Mouse (Mus musculus): ENCODE results near the gene Rapgef4.

DNA sequence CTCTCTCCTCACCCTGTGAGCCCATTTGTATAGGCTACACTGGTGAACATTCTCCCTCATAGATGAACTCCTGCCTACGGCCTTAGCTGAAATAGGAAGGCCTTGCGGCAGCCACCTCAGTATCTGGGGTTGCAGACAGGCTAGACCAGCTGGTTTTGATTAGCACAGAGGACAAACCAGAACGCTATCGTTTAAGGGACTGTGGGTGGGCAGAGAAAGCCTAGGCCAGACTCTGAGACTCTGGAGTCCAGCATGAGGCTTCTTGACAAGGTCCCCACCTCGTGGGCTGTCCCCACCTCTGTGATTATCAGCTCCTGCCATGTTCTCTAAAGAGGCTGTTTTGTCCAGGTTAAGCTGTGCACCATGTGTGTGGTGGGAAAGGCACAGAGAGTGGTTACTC lies 142.8 kb downstream of the Rapgef4 start:
- TF ChIP-seq ZNF384 (IDR thresholded peaks at IDR 0.05; ENCODE audit: low read depth, low read length) = no peak
- TF ChIP-seq ZC3H11A (IDR thresholded peaks at IDR 0.05; ENCODE audit: borderline replicate concordance, low read depth, low read length) = no peak
- TF ChIP-seq HCFC1 (IDR thresholded peaks at IDR 0.05; ENCODE audit: borderline replicate concordance, insufficient read depth, low read length) = no peak
- TF ChIP-seq CHD2 (IDR thresholded peaks at IDR 0.05; ENCODE audit: low read depth, low read length) = no peak
- TF ChIP-seq MAFK (IDR thresholded peaks at IDR 0.05; ENCODE audit: insufficient read depth, low read depth, low read length) = no peak

Measured in ES-E14 (cell line).